Mouse (Mus musculus): ENCODE results near the gene Galnt9. TPM values are rescaled to one million over a fixed set of nuclear protein-coding genes. Genes with fewer than 3 reads are reported as not detected.
A peak's percentile ranks its signal among the peaks of the same experiment; 100 is the strongest.

Gene Galnt9
- polyA plus RNA-seq, 1 experiment from 2014 or later = 0.50 TPM

- no peaks in the 10 kb centered on the region for H3K36me3 ChIP-seq (replicated peaks; ENCODE audit: control insufficient read depth, insufficient read depth, low read depth, low read length)
- no peaks in the 10 kb centered on the region for H3K27me3 ChIP-seq (ENCODE audit: control insufficient read depth, insufficient read depth, low read length)
- WGBS = 69% methylated on average over 6 of the region's 6 CpGs
- ATAC-seq (replicated peaks; ENCODE audit: insufficient number of reproducible peaks, low FRiP score, low TSS enrichment, low read depth) (no peak), DNase-seq (ENCODE audit: low spot score) (no peak)
- no peak overlapping the region for H3K27ac ChIP-seq (replicated peaks; ENCODE audit: low read depth, low read length)
- no peak overlapping the region for H3K4me2 ChIP-seq (ENCODE audit: low read depth, low read length)
- no peaks in the 10 kb centered on the region; the same call in 1 of the 2 replicates for H3K4me1 ChIP-seq (ENCODE audit: control insufficient read depth, insufficient read depth, low read length)
- H3K9me3 ChIP-seq (replicated peaks; ENCODE audit: control insufficient read depth, low read length) = no peaks in the 10 kb centered on the region
- H3K4me3 ChIP-seq (ENCODE audit: low read depth, low read length) = no peak overlapping the region
- H3K9ac ChIP-seq (replicated peaks; ENCODE audit: low read length) = no peak overlapping the region
These were observed 64.2 kb downstream of the Galnt9 start for GRCm38 (mm10) chr5:110608336-110608735.

DNA sequence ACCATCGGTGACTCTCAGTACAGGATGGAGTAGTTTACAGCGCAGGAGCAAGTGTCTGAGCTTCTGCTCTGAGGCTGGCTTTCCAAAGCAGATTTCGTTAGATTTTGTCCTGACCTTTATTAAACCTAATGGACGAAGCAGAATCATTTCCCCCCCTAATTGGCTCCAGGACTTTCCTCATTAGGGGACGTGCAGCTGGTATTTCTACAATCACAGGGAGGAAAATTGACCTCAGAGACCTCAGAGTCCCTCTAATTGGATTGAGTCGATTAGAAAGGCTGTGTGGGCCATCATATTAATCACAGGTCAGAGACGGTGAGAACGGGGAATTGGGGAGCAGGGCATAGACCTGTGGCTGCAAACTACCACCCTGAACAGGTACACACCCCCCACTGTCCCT, 64.8 kb downstream of the Galnt9 start:
- H3K9ac ChIP-seq (replicated peaks; ENCODE audit: low read length) = no peak overlapping the region
- no peak overlapping the region for H3K4me2 ChIP-seq (ENCODE audit: low read depth, low read length)
- 26% methylated on average over 8 of the region's 8 CpGs for WGBS
- H3K9me3 ChIP-seq (replicated peaks; ENCODE audit: control insufficient read depth, low read length) = no peaks in the 10 kb centered on the region
- no peaks in the 10 kb centered on the region; the same call in 1 of the 2 replicates for H3K4me1 ChIP-seq (ENCODE audit: control insufficient read depth, insufficient read depth, low read length)
- peak; percentile 11 for DNase-seq (ENCODE audit: low spot score)
- no peak for ATAC-seq (replicated peaks; ENCODE audit: insufficient number of reproducible peaks, low FRiP score, low TSS enrichment, low read depth)
- no peak overlapping the region for H3K27ac ChIP-seq (replicated peaks; ENCODE audit: low read depth, low read length)
- no peaks in the 10 kb centered on the region for H3K36me3 ChIP-seq (replicated peaks; ENCODE audit: control insufficient read depth, insufficient read depth, low read depth, low read length)
- no peak overlapping the region for H3K4me3 ChIP-seq (ENCODE audit: low read depth, low read length)
- H3K27me3 ChIP-seq (ENCODE audit: control insufficient read depth, insufficient read depth, low read length) = no peaks in the 10 kb centered on the region

DNA sequence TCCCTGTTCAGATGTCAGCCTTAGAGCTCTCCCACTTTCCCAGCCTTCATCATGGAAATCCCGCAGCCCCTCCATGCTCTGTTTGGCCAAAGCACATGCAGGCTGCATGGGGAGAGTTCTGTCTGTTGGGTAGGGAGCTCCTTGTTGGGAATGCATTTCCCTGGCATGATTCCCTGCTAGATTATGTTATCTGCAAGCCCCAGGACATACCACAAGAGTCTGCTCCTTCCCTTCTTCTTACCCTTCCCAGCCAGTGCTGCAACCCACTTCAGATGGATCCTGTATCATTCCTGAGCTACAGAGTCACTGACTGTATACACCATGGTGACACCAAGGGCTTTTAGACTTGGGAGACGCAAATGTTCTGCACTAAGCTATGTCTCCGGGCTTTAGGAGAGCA, 65.3 kb downstream of the Galnt9 start:
- ATAC-seq (replicated peaks; ENCODE audit: insufficient number of reproducible peaks, low FRiP score, low TSS enrichment, low read depth) (no peak), DNase-seq (ENCODE audit: low spot score) (no peak)
- WGBS = 75% methylated on average over 3 of the region's 3 CpGs
- H3K27me3 ChIP-seq (ENCODE audit: control insufficient read depth, insufficient read depth, low read length) = no peaks in the 10 kb centered on the region
- H3K4me1 ChIP-seq (ENCODE audit: control insufficient read depth, insufficient read depth, low read length) = no peaks in the 10 kb centered on the region; the same call in 1 of the 2 replicates
- H3K27ac ChIP-seq (replicated peaks; ENCODE audit: low read depth, low read length) = no peak overlapping the region
- H3K9me3 ChIP-seq (replicated peaks; ENCODE audit: control insufficient read depth, low read length) = no peaks in the 10 kb centered on the region
- no peaks in the 10 kb centered on the region for H3K36me3 ChIP-seq (replicated peaks; ENCODE audit: control insufficient read depth, insufficient read depth, low read depth, low read length)
- H3K4me3 ChIP-seq (ENCODE audit: low read depth, low read length) = no peak overlapping the region
- H3K4me2 ChIP-seq (ENCODE audit: low read depth, low read length) = no peak overlapping the region
- H3K9ac ChIP-seq (replicated peaks; ENCODE audit: low read length) = no peak overlapping the region

DNA sequence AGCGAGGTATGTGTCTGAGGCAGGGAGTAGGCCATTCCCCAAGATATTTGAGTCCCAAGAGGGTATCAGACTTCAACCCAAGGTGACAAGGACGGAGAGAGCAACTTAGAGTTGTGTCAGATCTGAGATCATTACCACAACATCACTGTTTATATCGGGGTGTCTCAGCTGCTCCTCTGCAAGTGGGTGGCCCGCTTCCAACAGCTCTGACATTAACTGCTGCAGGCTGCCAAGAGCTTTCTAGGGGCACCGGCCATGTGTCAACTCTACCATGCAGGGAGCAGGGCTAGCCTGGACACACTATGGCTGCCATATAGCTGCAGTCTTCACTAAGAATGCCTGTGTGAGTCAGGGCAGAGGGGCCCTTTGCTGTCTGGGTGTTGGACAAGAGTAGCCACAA, 65.7 kb downstream of the Galnt9 start:
- Histone ChIP-seq H3K27me3 (ENCODE audit: control insufficient read depth, insufficient read depth, low read length) (no peaks in the 10 kb centered on the region), H3K4me3 (ENCODE audit: low read depth, low read length) (no peak overlapping the region), H3K4me2 (ENCODE audit: low read depth, low read length) (no peak overlapping the region), H3K9me3 (replicated peaks; ENCODE audit: control insufficient read depth, low read length) (no peaks in the 10 kb centered on the region), H3K4me1 (ENCODE audit: control insufficient read depth, insufficient read depth, low read length) (no peaks in the 10 kb centered on the region; the same call in 1 of the 2 replicates), H3K36me3 (replicated peaks; ENCODE audit: control insufficient read depth, insufficient read depth, low read depth, low read length) (no peaks in the 10 kb centered on the region), H3K27ac (replicated peaks; ENCODE audit: low read depth, low read length) (no peak overlapping the region), H3K9ac (replicated peaks; ENCODE audit: low read length) (no peak overlapping the region)
- ATAC-seq (replicated peaks; ENCODE audit: insufficient number of reproducible peaks, low FRiP score, low TSS enrichment, low read depth) = no peak
- WGBS = 81% methylated on average over 5 of the region's 5 CpGs
- no peak for DNase-seq (ENCODE audit: low spot score)

DNA sequence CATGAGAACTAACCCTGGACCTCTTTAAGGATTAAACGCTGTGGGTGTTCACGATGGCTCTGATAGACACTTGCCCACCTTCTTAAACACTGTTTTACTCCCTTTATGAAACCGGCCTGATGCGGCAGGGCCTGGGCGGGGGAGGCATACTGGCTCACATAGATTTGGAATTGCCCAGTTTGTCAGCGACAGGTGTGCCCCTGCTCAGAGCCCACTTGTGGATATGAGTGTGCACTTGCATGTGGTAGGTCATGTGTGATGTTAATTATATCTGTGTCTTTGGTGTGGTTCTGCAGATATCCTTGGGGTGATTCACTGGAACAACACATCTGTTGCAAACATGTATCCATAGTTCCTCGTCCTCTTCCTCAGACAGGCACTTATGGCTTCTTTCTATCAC, 66.3 kb downstream of the Galnt9 start:
- Histone ChIP-seq H3K4me3 (ENCODE audit: low read depth, low read length) (no peak overlapping the region), H3K27me3 (ENCODE audit: control insufficient read depth, insufficient read depth, low read length) (no peaks in the 10 kb centered on the region), H3K9ac (replicated peaks; ENCODE audit: low read length) (no peak overlapping the region), H3K36me3 (replicated peaks; ENCODE audit: control insufficient read depth, insufficient read depth, low read depth, low read length) (no peaks in the 10 kb centered on the region), H3K4me1 (ENCODE audit: control insufficient read depth, insufficient read depth, low read length) (no peaks in the 10 kb centered on the region; the same call in 1 of the 2 replicates), H3K4me2 (ENCODE audit: low read depth, low read length) (no peak overlapping the region), H3K9me3 (replicated peaks; ENCODE audit: control insufficient read depth, low read length) (no peaks in the 10 kb centered on the region), H3K27ac (replicated peaks; ENCODE audit: low read depth, low read length) (no peak overlapping the region)
- DNase-seq (ENCODE audit: low spot score) (no peak), ATAC-seq (replicated peaks; ENCODE audit: insufficient number of reproducible peaks, low FRiP score, low TSS enrichment, low read depth) (no peak)
- 80% methylated on average over 7 of the region's 7 CpGs for WGBS

DNA sequence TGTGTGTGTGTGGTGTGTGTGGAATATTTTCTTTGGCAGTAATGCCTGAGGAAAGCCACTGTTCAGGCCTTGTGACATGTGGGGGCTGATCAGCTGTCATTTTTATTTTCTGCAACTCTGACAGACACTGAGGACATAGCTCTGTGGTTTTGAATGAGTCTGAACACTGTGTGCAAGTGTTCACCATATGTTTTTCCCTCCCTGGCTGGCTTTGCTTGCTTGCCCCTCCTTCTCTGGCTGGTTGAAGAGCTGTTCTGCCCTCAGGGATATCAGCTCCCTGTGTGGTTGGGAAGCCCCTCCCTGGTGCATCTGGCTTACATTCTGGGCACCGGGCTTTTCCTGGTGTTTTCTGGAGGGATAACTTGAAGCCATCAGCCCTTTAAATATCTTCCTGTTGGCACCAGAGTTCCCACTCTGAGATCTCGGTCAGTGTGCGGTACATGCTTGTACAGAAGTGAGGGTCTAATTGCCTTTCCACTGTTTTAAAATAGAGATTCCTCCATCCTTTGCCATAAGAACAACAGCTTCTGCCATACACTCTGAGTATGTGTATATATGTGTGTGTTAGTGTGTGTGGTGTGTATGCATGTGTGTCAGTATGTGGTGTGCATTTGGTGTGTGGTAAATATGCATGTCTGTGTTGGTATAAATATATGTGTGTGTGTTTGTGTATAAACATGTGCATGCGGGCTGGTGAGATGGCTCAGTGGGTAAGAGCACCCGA, 67.4 kb downstream of the Galnt9 start:
- Histone ChIP-seq H3K36me3 (replicated peaks; ENCODE audit: control insufficient read depth, insufficient read depth, low read depth, low read length) (no peaks in the 10 kb centered on the region), H3K27ac (replicated peaks; ENCODE audit: low read depth, low read length) (no peak overlapping the region), H3K9ac (replicated peaks; ENCODE audit: low read length) (no peak overlapping the region), H3K4me3 (ENCODE audit: low read depth, low read length) (no peak overlapping the region), H3K27me3 (ENCODE audit: control insufficient read depth, insufficient read depth, low read length) (no peaks in the 10 kb centered on the region), H3K4me2 (ENCODE audit: low read depth, low read length) (no peak overlapping the region), H3K9me3 (replicated peaks; ENCODE audit: control insufficient read depth, low read length) (no peaks in the 10 kb centered on the region), H3K4me1 (ENCODE audit: control insufficient read depth, insufficient read depth, low read length) (no peaks in the 10 kb centered on the region; the same call in 1 of the 2 replicates)
- DNase-seq (ENCODE audit: low spot score) = peak; percentile 76
- WGBS = 56% methylated on average over 5 of the region's 5 CpGs
- ATAC-seq (replicated peaks; ENCODE audit: insufficient number of reproducible peaks, low FRiP score, low TSS enrichment, low read depth) = peak; percentile 49

DNA sequence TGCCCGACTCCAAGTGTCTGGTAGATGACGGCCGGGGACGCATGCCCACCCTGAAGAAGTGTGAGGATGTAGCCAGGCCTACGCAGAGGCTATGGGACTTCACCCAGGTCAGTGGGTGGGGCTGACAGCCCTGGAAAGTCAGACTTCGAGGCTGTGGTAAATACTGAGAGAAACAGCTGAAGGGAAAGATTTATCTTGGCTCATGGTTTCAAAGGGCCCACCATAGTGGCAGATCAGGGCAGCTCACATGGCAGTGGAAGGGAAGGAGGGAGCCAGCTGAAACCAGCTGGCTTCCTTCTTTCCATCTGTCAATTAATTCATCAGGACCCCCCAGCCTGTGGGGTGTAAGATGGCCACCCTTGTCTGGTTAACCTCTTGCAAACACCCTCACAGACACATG, 75.1 kb downstream of the Galnt9 start:
- Histone ChIP-seq H3K4me2 (ENCODE audit: low read depth, low read length) (no peak overlapping the region), H3K9me3 (replicated peaks; ENCODE audit: control insufficient read depth, low read length) (no peaks in the 10 kb centered on the region), H3K36me3 (replicated peaks; ENCODE audit: control insufficient read depth, insufficient read depth, low read depth, low read length) (no peaks in the 10 kb centered on the region), H3K4me3 (ENCODE audit: low read depth, low read length) (no peak overlapping the region), H3K27ac (replicated peaks; ENCODE audit: low read depth, low read length) (no peak overlapping the region), H3K27me3 (ENCODE audit: control insufficient read depth, insufficient read depth, low read length) (no peaks in the 10 kb centered on the region), H3K9ac (replicated peaks; ENCODE audit: low read length) (no peak overlapping the region), H3K4me1 (ENCODE audit: control insufficient read depth, insufficient read depth, low read length) (no peaks in the 10 kb centered on the region)
- DNase-seq (ENCODE audit: low spot score) = no peak
- ATAC-seq (replicated peaks; ENCODE audit: insufficient number of reproducible peaks, low FRiP score, low TSS enrichment, low read depth) = no peak
- WGBS = 88% methylated on average over 6 of the region's 6 CpGs

DNA sequence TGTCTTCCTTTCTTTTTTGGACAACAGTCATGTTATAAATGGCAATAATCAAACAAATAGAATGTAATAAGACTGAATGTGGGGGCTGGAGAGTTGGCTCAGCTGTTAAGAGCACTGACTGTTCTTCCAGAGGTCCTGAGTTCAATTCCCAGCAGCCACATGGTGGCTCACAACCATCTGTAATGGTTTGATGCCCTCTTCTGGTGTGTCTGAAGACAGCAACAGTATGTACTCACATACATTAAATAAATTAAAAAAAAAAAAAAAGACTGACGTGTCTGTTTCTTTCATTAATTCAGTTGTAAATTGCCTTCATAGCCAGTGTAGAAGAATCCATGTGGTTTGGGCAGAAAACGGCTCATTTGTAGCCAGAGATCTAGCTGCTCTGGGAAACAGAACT, 80.2 kb downstream of the Galnt9 start:
- H3K27me3 ChIP-seq (ENCODE audit: control insufficient read depth, insufficient read depth, low read length) = no peaks in the 10 kb centered on the region
- ATAC-seq (replicated peaks; ENCODE audit: insufficient number of reproducible peaks, low FRiP score, low TSS enrichment, low read depth) (no peak), DNase-seq (ENCODE audit: low spot score) (no peak)
- H3K4me1 ChIP-seq (ENCODE audit: control insufficient read depth, insufficient read depth, low read length) = no peaks in the 10 kb centered on the region
- H3K9me3 ChIP-seq (replicated peaks; ENCODE audit: control insufficient read depth, low read length) = no peaks in the 10 kb centered on the region
- no peak overlapping the region for H3K27ac ChIP-seq (replicated peaks; ENCODE audit: low read depth, low read length)
- no peaks in the 10 kb centered on the region for H3K36me3 ChIP-seq (replicated peaks; ENCODE audit: control insufficient read depth, insufficient read depth, low read depth, low read length)
- no peak overlapping the region for H3K4me3 ChIP-seq (ENCODE audit: low read depth, low read length)
- no peak overlapping the region for H3K4me2 ChIP-seq (ENCODE audit: low read depth, low read length)
- no peak overlapping the region for H3K9ac ChIP-seq (replicated peaks; ENCODE audit: low read length)
- 80% methylated on average over 2 of the region's 2 CpGs for WGBS

All from embryonic facial prominence, embryonic 11.5 days (tissue).